15 mouse cellular contexts compared by ENCODE assay signal in the genomic region with DNA sequence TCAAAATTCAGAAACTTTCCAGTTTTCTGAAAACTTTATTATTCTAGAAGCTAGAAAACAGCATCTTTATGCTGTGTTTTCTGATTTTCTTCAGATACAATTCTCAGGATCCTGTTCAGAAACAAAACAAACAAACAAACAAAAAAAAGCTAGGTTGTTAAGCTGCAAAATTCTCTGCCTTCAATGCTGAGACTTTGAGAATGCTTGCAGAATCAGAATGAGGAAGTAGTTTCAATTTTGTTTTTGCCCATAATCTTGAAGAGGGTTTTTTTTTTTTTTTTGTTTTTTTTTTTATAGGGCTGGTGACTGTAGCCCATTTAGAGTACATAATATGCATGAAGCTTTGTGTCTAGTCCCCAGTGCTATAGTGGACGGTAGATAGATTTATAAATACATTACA.
"Had no signal": no experiment of that assay in that cellular context is flagged by ENCODE, and none has a peak within 500 bp of the region (broad histone marks: within the 10 kb centered on the region; RNA-seq: fewer than 3 reads in every experiment).

No protein-coding gene starts in this region.

- H3K9ac ChIP-seq: kidney, embryonic 15.5 days; limb, embryonic 12.5 days; liver, embryonic 15.5 days; neural tube, embryonic 15.5 days had no signal

- H3K4me2 ChIP-seq: kidney, embryonic 15.5 days; limb, embryonic 12.5 days; liver, embryonic 15.5 days; neural tube, embryonic 15.5 days had no signal

- DNase-seq: kidney, postnatal 14 days; layer of hippocampus, postnatal 36 days; liver; lung, adult 2 months; midbrain, embryonic 14.5 days; thymus, adult 2 months; thymus, postnatal 25 days had no signal

- H3K4me1 ChIP-seq: kidney, embryonic 15.5 days; limb, embryonic 12.5 days; liver, embryonic 15.5 days; midbrain, embryonic 10.5 days; neural tube, embryonic 15.5 days had no signal

- H3K27ac ChIP-seq: limb, embryonic 12.5 days; liver, embryonic 15.5 days; midbrain, embryonic 10.5 days; neural tube, embryonic 15.5 days had no signal

- H3K27me3 ChIP-seq: kidney, embryonic 15.5 days; limb, embryonic 12.5 days; liver, embryonic 15.5 days; neural tube, embryonic 15.5 days had no signal

- H3K9me3 ChIP-seq: kidney, embryonic 15.5 days; limb, embryonic 12.5 days; liver, embryonic 15.5 days; midbrain, embryonic 10.5 days; neural tube, embryonic 15.5 days had no signal

- H3K4me3 ChIP-seq: kidney, embryonic 15.5 days; limb, embryonic 12.5 days; liver, embryonic 15.5 days; midbrain, embryonic 10.5 days; myocyte; neural tube, embryonic 15.5 days had no signal

- ATAC-seq: intestine, embryonic 16.5 days; lung, postnatal 0 days had no signal

- H3K36me3 ChIP-seq: kidney, embryonic 15.5 days; limb, embryonic 12.5 days; liver, embryonic 15.5 days; midbrain, embryonic 10.5 days; neural tube, embryonic 15.5 days had no signal
